Comparison of ENCODE assay signal across 8 mouse cellular contexts in the genomic region with DNA sequence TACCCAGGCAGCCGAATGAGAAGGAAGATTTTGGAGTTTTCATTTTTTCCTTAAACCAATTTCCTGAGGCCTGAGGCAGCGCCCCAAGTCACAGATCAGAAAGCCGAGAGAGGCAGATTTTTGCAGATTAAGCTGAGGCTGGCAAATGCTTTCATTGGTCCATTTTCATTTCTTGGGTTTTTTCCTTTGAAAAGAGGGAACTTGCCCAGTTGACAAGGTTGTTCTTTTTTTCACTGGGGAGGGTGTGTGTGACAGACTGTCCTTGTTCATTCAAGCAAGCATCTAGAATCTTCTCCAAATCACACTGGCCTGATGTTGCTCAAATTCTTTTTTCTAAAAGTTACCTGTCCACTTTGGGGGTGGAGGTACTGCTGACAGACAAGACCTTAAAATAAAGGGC. TPM values are rescaled to one million over a fixed set of nuclear protein-coding genes. Genes with fewer than 3 reads are reported as not detected.
DNase-seq lines count a peak whose midpoint lies in the region; ATAC-seq lines count a peak whose summit lies in the region.

No protein-coding gene starts in this region.

- 0 out of 2 replicates have a peak overlapping the region, but pooled peaks have one; percentile 16 for H3K9ac ChIP-seq in midbrain, embryonic 11.5 days (ENCODE audit: low read length)
- H3K9ac ChIP-seq in midbrain, embryonic 16.5 days (ENCODE audit: low read depth, low read length): no peak overlapping the region
- H3K9ac ChIP-seq in hindbrain, embryonic 14.5 days: no peak overlapping the region
- no peak overlapping the region for H3K9ac ChIP-seq in stomach, embryonic 14.5 days (replicated peaks; ENCODE audit: low read depth, low read length)

- no peaks in the 10 kb centered on the region; the same call in 1 of the 2 replicates for H3K27me3 ChIP-seq in midbrain, embryonic 11.5 days (ENCODE audit: control insufficient read depth, insufficient read depth, low read length)
- peaks cover 11% of the 10 kb centered on the region for H3K27me3 ChIP-seq in midbrain, embryonic 16.5 days (ENCODE audit: control insufficient read depth, insufficient read depth, low read depth, low read length)
- H3K27me3 ChIP-seq in hindbrain, embryonic 14.5 days (ENCODE audit: control insufficient read depth, insufficient read depth, low read length): peaks cover 10% of the 10 kb centered on the region
- no peaks in the 10 kb centered on the region for H3K27me3 ChIP-seq in stomach, embryonic 14.5 days (ENCODE audit: control insufficient read depth, insufficient read depth, low read length)

- no peak overlapping the region for H3K27ac ChIP-seq in midbrain, embryonic 11.5 days (ENCODE audit: low read depth, low read length)
- H3K27ac ChIP-seq in midbrain, embryonic 16.5 days (ENCODE audit: low read length): no peak overlapping the region
- H3K27ac ChIP-seq in hindbrain, embryonic 14.5 days: no peak overlapping the region
- H3K27ac ChIP-seq in stomach, embryonic 14.5 days (ENCODE audit: low read length): no peak overlapping the region

- peak; percentile 85 for DNase-seq in heart, adult 11 months
- no peak for DNase-seq in heart, postnatal 10 days
- peak; percentile 85 for DNase-seq in midbrain, embryonic 11.5 days (ENCODE audit: low spot score, missing footprints)
- DNase-seq in hindbrain, embryonic 14.5 days (ENCODE audit: low spot score): no peak
- DNase-seq in left cerebral cortex, postnatal 25 days (ENCODE audit: low spot score in 2 of 2): no peak

- ATAC-seq in midbrain, embryonic 11.5 days (ENCODE audit: low FRiP score): no peak
- no peak for ATAC-seq in midbrain, embryonic 16.5 days
- no peak for ATAC-seq in hindbrain, embryonic 14.5 days (ENCODE audit: low FRiP score)
- ATAC-seq in stomach, embryonic 14.5 days (ENCODE audit: insufficient number of reproducible peaks, insufficient read depth, low FRiP score, low read depth): no peak
- no peak for ATAC-seq in megakaryocyte progenitor cell, adult 5-6 weeks (replicated peaks; ENCODE audit: poor library complexity)

- WGBS in midbrain, embryonic 11.5 days: 18% methylated on average over 3 of the region's 3 CpGs
- WGBS in midbrain, embryonic 16.5 days: 31% methylated on average over 3 of the region's 3 CpGs
- 40% methylated on average over 3 of the region's 3 CpGs for WGBS in hindbrain, embryonic 14.5 days
- 37% methylated on average over 3 of the region's 3 CpGs for WGBS in stomach, embryonic 14.5 days

- H3K4me3 ChIP-seq in midbrain, embryonic 11.5 days (ENCODE audit: low read depth, low read length): no peak overlapping the region
- H3K4me3 ChIP-seq in midbrain, embryonic 16.5 days (ENCODE audit: low read depth, low read length): no peak overlapping the region
- no peak overlapping the region for H3K4me3 ChIP-seq in hindbrain, embryonic 14.5 days (replicated peaks; ENCODE audit: low read length)
- H3K4me3 ChIP-seq in stomach, embryonic 14.5 days (ENCODE audit: low read depth, low read length): 0 out of 2 replicates have a peak overlapping the region, but pooled peaks have one; percentile 2

- peaks cover 34% of the 10 kb centered on the region for H3K4me1 ChIP-seq in midbrain, embryonic 11.5 days (ENCODE audit: control insufficient read depth, insufficient read depth, low read length)
- peaks cover 9% of the 10 kb centered on the region for H3K4me1 ChIP-seq in midbrain, embryonic 16.5 days (ENCODE audit: control insufficient read depth, insufficient read depth, low read length)
- peaks cover 8% of the 10 kb centered on the region for H3K4me1 ChIP-seq in hindbrain, embryonic 14.5 days (replicated peaks; ENCODE audit: control insufficient read depth, insufficient read depth, low read length)
- peaks cover 10% of the 10 kb centered on the region; the same call in 1 of the 2 replicates for H3K4me1 ChIP-seq in stomach, embryonic 14.5 days (ENCODE audit: control insufficient read depth, insufficient read depth, low read length)

- H3K9me3 ChIP-seq in midbrain, embryonic 11.5 days (ENCODE audit: control insufficient read depth, low read length): no peaks in the 10 kb centered on the region
- no peaks in the 10 kb centered on the region for H3K9me3 ChIP-seq in midbrain, embryonic 16.5 days (replicated peaks; ENCODE audit: control insufficient read depth, low read length, poor library complexity, severe bottlenecking)
- no peaks in the 10 kb centered on the region for H3K9me3 ChIP-seq in hindbrain, embryonic 14.5 days (ENCODE audit: control insufficient read depth, low read length)
- H3K9me3 ChIP-seq in stomach, embryonic 14.5 days (ENCODE audit: control insufficient read depth, low read depth, low read length): no peaks in the 10 kb centered on the region

- peak overlapping the region; percentile 55 for H3K4me2 ChIP-seq in midbrain, embryonic 11.5 days
- H3K4me2 ChIP-seq in midbrain, embryonic 16.5 days (ENCODE audit: low read length): no peak overlapping the region
- peak overlapping the region; percentile 82; the same call in 1 of the 2 replicates for H3K4me2 ChIP-seq in hindbrain, embryonic 14.5 days (replicated peaks)
- H3K4me2 ChIP-seq in stomach, embryonic 14.5 days (replicated peaks; ENCODE audit: low read depth, low read length): peak overlapping the region; percentile 96; the same call in 1 of the 2 replicates

- intact Hi-C loops in heart, postnatal 10 days (cut with DNase I): no loop called here
- intact Hi-C loops in left cerebral cortex, postnatal 25 days (cut with DNase I): no loop called here

- no peaks in the 10 kb centered on the region for H3K36me3 ChIP-seq in midbrain, embryonic 11.5 days (ENCODE audit: control insufficient read depth, insufficient read depth, low read length)
- no peaks in the 10 kb centered on the region for H3K36me3 ChIP-seq in midbrain, embryonic 16.5 days (ENCODE audit: control insufficient read depth, insufficient read depth, low read length)
- no peaks in the 10 kb centered on the region for H3K36me3 ChIP-seq in hindbrain, embryonic 14.5 days (replicated peaks; ENCODE audit: control insufficient read depth, insufficient read depth)
- no peaks in the 10 kb centered on the region for H3K36me3 ChIP-seq in stomach, embryonic 14.5 days (ENCODE audit: control insufficient read depth, insufficient read depth, low read length)

RNA-seq across cellular contexts. Expression of a gene that starts 2.5 kb away (rescaled TPM):
- 1 to 10 TPM; 1.1 to 1.4 TPM for total RNA-seq in heart, postnatal 10 days (2021)
- polyA plus RNA-seq in midbrain, embryonic 11.5 days (2014; fragmentation: Nextera tagmentation; extraction: Ambion mirVana): 4.5 and 6.6 TPM in 2 replicates
- polyA plus RNA-seq in midbrain, embryonic 16.5 days (2015; fragmentation: Nextera tagmentation; extraction: Ambion mirVana): 0.70 and 0.85 TPM in 2 replicates
- 0.65 and 1.2 TPM in 2 replicates for polyA plus RNA-seq in hindbrain, embryonic 14.5 days (2014; fragmentation: Nextera tagmentation; extraction: Ambion mirVana)
- 5.5 and 6.7 TPM in 2 replicates for polyA plus RNA-seq in stomach, embryonic 14.5 days (2014; fragmentation: Nextera tagmentation; extraction: Ambion mirVana)
- 0.37 and 1.7 TPM in 2 replicates for total RNA-seq in megakaryocyte progenitor cell, adult 5-6 weeks (2015)
- total RNA-seq in megakaryocyte progenitor cell, adult 5-6 weeks (2017): 1.2 and 7.0 TPM in 2 replicates
- total RNA-seq in left cerebral cortex, postnatal 25 days (2021): under 1 TPM; 0.18 to 0.37 TPM

RNA-seq across cellular contexts. Expression of a gene that starts 40.7 kb away (rescaled TPM):
- total RNA-seq in heart, postnatal 10 days (2021): 1 to 10 TPM; 2.5 to 2.8 TPM
- polyA plus RNA-seq in midbrain, embryonic 11.5 days (2014; fragmentation: Nextera tagmentation; extraction: Ambion mirVana): 11.3 and 12.6 TPM in 2 replicates
- 11.6 and 12.6 TPM in 2 replicates for polyA plus RNA-seq in midbrain, embryonic 16.5 days (2015; fragmentation: Nextera tagmentation; extraction: Ambion mirVana)
- polyA plus RNA-seq in hindbrain, embryonic 14.5 days (2014; fragmentation: Nextera tagmentation; extraction: Ambion mirVana): 11.1 and 14.9 TPM in 2 replicates
- 15.1 and 16.2 TPM in 2 replicates for polyA plus RNA-seq in stomach, embryonic 14.5 days (2014; fragmentation: Nextera tagmentation; extraction: Ambion mirVana)
- 3.4 and 3.9 TPM in 2 replicates for total RNA-seq in megakaryocyte progenitor cell, adult 5-6 weeks (2015)
- 0.62 and 1.4 TPM in 2 replicates for total RNA-seq in megakaryocyte progenitor cell, adult 5-6 weeks (2017)
- total RNA-seq in left cerebral cortex, postnatal 25 days (2021): 1 to 10 TPM; 4.3 to 4.7 TPM

Comparison
In these comparisons a context has a peak if more than half of its experiments do, and no peak if none do; other contexts are left out.
1. DNase-seq: peak in heart, adult 11 months (single experiment) and midbrain, embryonic 11.5 days (single experiment); none in heart, postnatal 10 days (0 of 2), hindbrain, embryonic 14.5 days (single experiment) and left cerebral cortex, postnatal 25 days (0 of 2).